Mouse (Mus musculus): ENCODE data around the gene Rab11fip4. TPM values are rescaled to one million over a fixed set of nuclear protein-coding genes. Genes with fewer than 3 reads are reported as not detected.

The Rab11fip4 gene
- polyA plus RNA-seq, 1 experiment = not detected

GRCm38 (mm10) chr11:79669947-79670346 lies 78.9 kb downstream of the Rab11fip4 start:
- no peaks in the 10 kb centered on the region for H3K9me3 ChIP-seq (ENCODE audit: control insufficient read depth, low read length)
- no peaks in the 10 kb centered on the region for H3K27me3 ChIP-seq (ENCODE audit: control insufficient read depth)
- no peaks in the 10 kb centered on the region for H3K4me1 ChIP-seq (ENCODE audit: control insufficient read depth)
- H3K4me3 ChIP-seq (replicated peaks) = no peak overlapping the region
- H3K36me3 ChIP-seq (ENCODE audit: control insufficient read depth) = no peaks in the 10 kb centered on the region
- TF ChIP-seq TAL1 (IDR thresholded peaks at IDR 0.05; ENCODE audit: low read length) = no peak
- TF ChIP-seq GATA1 (IDR thresholded peaks at IDR 0.05; ENCODE audit: low read length) = no peak

- TF ChIP-seq GATA1 (IDR thresholded peaks at IDR 0.05; ENCODE audit: low read length) (no peak), TAL1 (IDR thresholded peaks at IDR 0.05; ENCODE audit: low read length) (no peak)
- Histone ChIP-seq H3K4me3 (replicated peaks) (no peak overlapping the region), H3K27me3 (ENCODE audit: control insufficient read depth) (no peaks in the 10 kb centered on the region), H3K36me3 (ENCODE audit: control insufficient read depth) (no peaks in the 10 kb centered on the region), H3K9me3 (ENCODE audit: control insufficient read depth, low read length) (no peaks in the 10 kb centered on the region), H3K4me1 (ENCODE audit: control insufficient read depth) (no peaks in the 10 kb centered on the region)
Measured at GRCm38 (mm10) chr11:79670411-79670945, 79.5 kb downstream of the Rab11fip4 start.

GRCm38 (mm10) chr11:79671668-79672281 lies 80.8 kb downstream of the Rab11fip4 start:
- no peaks in the 10 kb centered on the region for H3K36me3 ChIP-seq (ENCODE audit: control insufficient read depth)
- no peaks in the 10 kb centered on the region for H3K27me3 ChIP-seq (ENCODE audit: control insufficient read depth)
- no peaks in the 10 kb centered on the region for H3K4me1 ChIP-seq (ENCODE audit: control insufficient read depth)
- no peaks in the 10 kb centered on the region for H3K9me3 ChIP-seq (ENCODE audit: control insufficient read depth, low read length)
- TF ChIP-seq TAL1 (IDR thresholded peaks at IDR 0.05; ENCODE audit: low read length) = no peak
- no peak for TF ChIP-seq GATA1 (IDR thresholded peaks at IDR 0.05; ENCODE audit: low read length)
- H3K4me3 ChIP-seq (replicated peaks) = no peak overlapping the region

- Histone ChIP-seq H3K36me3 (ENCODE audit: control insufficient read depth) (no peaks in the 10 kb centered on the region), H3K4me3 (replicated peaks) (no peak overlapping the region), H3K9me3 (ENCODE audit: control insufficient read depth, low read length) (no peaks in the 10 kb centered on the region), H3K4me1 (ENCODE audit: control insufficient read depth) (no peaks in the 10 kb centered on the region), H3K27me3 (ENCODE audit: control insufficient read depth) (no peaks in the 10 kb centered on the region)
- no peak for TF ChIP-seq TAL1 (IDR thresholded peaks at IDR 0.05; ENCODE audit: low read length)
- no peak for TF ChIP-seq GATA1 (IDR thresholded peaks at IDR 0.05; ENCODE audit: low read length)
Measured at GRCm38 (mm10) chr11:79673072-79673471, 82.1 kb downstream of the Rab11fip4 start.

- H3K4me3 ChIP-seq (replicated peaks) = no peak overlapping the region
- H3K36me3 ChIP-seq (ENCODE audit: control insufficient read depth) = no peaks in the 10 kb centered on the region
- TF ChIP-seq TAL1 (IDR thresholded peaks at IDR 0.05; ENCODE audit: low read length) = no peak
- TF ChIP-seq GATA1 (IDR thresholded peaks at IDR 0.05; ENCODE audit: low read length) = no peak
- no peaks in the 10 kb centered on the region for H3K9me3 ChIP-seq (ENCODE audit: control insufficient read depth, low read length)
- no peaks in the 10 kb centered on the region for H3K27me3 ChIP-seq (ENCODE audit: control insufficient read depth)
- no peaks in the 10 kb centered on the region for H3K4me1 ChIP-seq (ENCODE audit: control insufficient read depth)
Measured at GRCm38 (mm10) chr11:79673717-79674116, 82.7 kb downstream of the Rab11fip4 start.

GRCm38 (mm10) chr11:79674231-79674630 lies 83.2 kb downstream of the Rab11fip4 start:
- H3K4me3 ChIP-seq (replicated peaks) = no peak overlapping the region
- H3K4me1 ChIP-seq (ENCODE audit: control insufficient read depth) = no peaks in the 10 kb centered on the region
- no peaks in the 10 kb centered on the region for H3K27me3 ChIP-seq (ENCODE audit: control insufficient read depth)
- H3K36me3 ChIP-seq (ENCODE audit: control insufficient read depth) = no peaks in the 10 kb centered on the region
- TF ChIP-seq TAL1 (IDR thresholded peaks at IDR 0.05; ENCODE audit: low read length) (no peak), GATA1 (IDR thresholded peaks at IDR 0.05; ENCODE audit: low read length) (no peak)
- no peaks in the 10 kb centered on the region for H3K9me3 ChIP-seq (ENCODE audit: control insufficient read depth, low read length)

- Histone ChIP-seq H3K9me3 (ENCODE audit: control insufficient read depth, low read length) (no peaks in the 10 kb centered on the region), H3K36me3 (ENCODE audit: control insufficient read depth) (no peaks in the 10 kb centered on the region), H3K4me3 (replicated peaks) (no peak overlapping the region), H3K4me1 (ENCODE audit: control insufficient read depth) (no peaks in the 10 kb centered on the region), H3K27me3 (ENCODE audit: control insufficient read depth) (no peaks in the 10 kb centered on the region)
- TF ChIP-seq GATA1 (IDR thresholded peaks at IDR 0.05; ENCODE audit: low read length) (no peak), TAL1 (IDR thresholded peaks at IDR 0.05; ENCODE audit: low read length) (no peak)
Measured at GRCm38 (mm10) chr11:79674632-79675031, 83.6 kb downstream of the Rab11fip4 start.

GRCm38 (mm10) chr11:79675285-79675684 lies 84.3 kb downstream of the Rab11fip4 start:
- TF ChIP-seq GATA1 (IDR thresholded peaks at IDR 0.05; ENCODE audit: low read length) (no peak), TAL1 (IDR thresholded peaks at IDR 0.05; ENCODE audit: low read length) (no peak)
- Histone ChIP-seq H3K27me3 (ENCODE audit: control insufficient read depth) (no peaks in the 10 kb centered on the region), H3K4me3 (replicated peaks) (no peak overlapping the region)

GRCm38 (mm10) chr11:79675994-79676393 lies 85.0 kb downstream of the Rab11fip4 start:
- Histone ChIP-seq H3K36me3 (ENCODE audit: control insufficient read depth) (no peaks in the 10 kb centered on the region), H3K4me3 (replicated peaks) (no peak overlapping the region), H3K9me3 (ENCODE audit: control insufficient read depth, low read length) (no peaks in the 10 kb centered on the region), H3K27me3 (ENCODE audit: control insufficient read depth) (no peaks in the 10 kb centered on the region), H3K4me1 (ENCODE audit: control insufficient read depth) (no peaks in the 10 kb centered on the region)
- TF ChIP-seq GATA1 (IDR thresholded peaks at IDR 0.05; ENCODE audit: low read length) = no peak
- TF ChIP-seq TAL1 (IDR thresholded peaks at IDR 0.05; ENCODE audit: low read length) = no peak

More at GRCm38 (mm10) chr11:79675285-79675684, 84.3 kb downstream of the Rab11fip4 start:
- no peaks in the 10 kb centered on the region for H3K9me3 ChIP-seq (ENCODE audit: control insufficient read depth, low read length)
- no peaks in the 10 kb centered on the region for H3K36me3 ChIP-seq (ENCODE audit: control insufficient read depth)
- no peaks in the 10 kb centered on the region for H3K4me1 ChIP-seq (ENCODE audit: control insufficient read depth)
